Mouse (Mus musculus): ENCODE data around the gene Dennd4b.

DNA sequence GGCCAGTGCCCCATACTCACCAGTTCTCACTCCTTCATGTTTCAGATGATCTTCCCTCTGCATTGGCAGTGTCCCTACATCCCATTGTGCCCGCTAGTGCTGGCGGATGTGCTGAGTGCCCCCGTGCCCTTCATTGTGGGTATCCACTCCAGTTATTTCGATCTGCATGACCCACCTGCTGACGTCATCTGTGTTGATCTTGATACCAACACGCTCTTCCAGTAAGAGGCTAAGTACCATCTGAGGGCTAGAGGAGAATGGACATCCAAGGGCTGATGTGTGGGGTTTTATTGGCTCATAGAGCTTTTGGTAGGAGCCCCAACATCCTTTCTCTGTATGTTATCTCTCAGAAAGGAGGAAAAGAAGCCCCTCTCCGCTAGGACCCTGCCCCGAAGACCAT lies 5.8 kb downstream of the Dennd4b start:
- TF ChIP-seq CTCF (IDR thresholded peaks at IDR 0.05), result no peak
- no peak for TF ChIP-seq EP300 (IDR thresholded peaks at IDR 0.05)

Measured in lung, postnatal 0 days (tissue).